10 mouse cellular contexts compared by ENCODE assay signal in the genomic region with DNA sequence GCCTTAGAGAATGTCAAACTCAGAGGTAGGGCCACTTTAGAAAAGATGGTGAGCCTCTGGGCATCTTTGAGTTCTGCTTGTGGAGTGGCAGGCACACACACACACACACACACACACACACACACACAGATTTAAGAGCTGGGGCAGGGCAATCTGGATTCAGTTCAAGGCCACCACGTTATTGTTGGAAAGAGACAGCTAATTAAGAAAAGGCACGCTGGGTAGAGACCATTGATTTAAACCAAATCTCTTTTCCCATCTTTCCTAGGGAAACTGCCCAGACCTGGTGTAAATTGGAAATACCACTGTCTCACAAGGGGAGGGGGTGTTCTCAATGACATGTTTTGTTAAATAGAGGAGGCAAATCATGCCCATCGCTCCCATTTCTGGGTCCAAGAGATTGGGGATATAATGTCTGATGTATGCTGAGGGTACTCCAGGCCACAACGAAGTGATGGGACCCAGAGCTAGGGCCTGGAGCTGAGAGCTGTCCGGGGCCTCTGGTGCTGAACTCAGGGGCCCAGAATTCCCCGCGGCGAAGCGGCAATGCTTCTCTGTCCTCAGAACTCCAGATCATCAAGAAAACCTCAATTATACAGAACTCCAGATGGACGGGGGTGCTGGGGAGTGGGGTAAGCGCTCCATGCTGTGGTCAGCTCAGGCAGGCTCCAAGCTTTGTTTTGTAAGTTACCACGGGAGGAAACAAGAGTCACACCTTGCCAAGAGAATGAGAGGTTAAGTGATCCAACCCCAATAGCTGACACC. TPM values are rescaled to one million over a fixed set of nuclear protein-coding genes. Genes with fewer than 3 reads are reported as not detected.
DNase-seq lines count a peak whose midpoint lies in the region; ATAC-seq and TF ChIP-seq lines count a peak whose summit lies in the region.
"Had no signal": no experiment of that assay in that cellular context is flagged by ENCODE, and none has a peak within 500 bp of the region (broad histone marks: within the 10 kb centered on the region; RNA-seq: fewer than 3 reads in every experiment).

No protein-coding gene starts in this region.

- peak overlapping the region; percentile 72 for H3K4me2 ChIP-seq in hindbrain, embryonic 13.5 days

- H3K4me3 ChIP-seq in hindbrain, embryonic 13.5 days: peak overlapping the region; percentile 76
- peak overlapping the region; percentile 63 for H3K4me3 ChIP-seq in olfactory bulb, adult 2 months (ENCODE audit: insufficient read depth, low read depth, low read length)

- peak overlapping the region; percentile 88; the same call in 1 of the 2 replicates for H3K27ac ChIP-seq in hindbrain, embryonic 13.5 days
- H3K27ac ChIP-seq in olfactory bulb, adult 2 months (ENCODE audit: insufficient read depth, low read depth, low read length): 0 out of 2 replicates have a peak overlapping the region, but pooled peaks have one; percentile 18

- peaks cover 64% of the 10 kb centered on the region for H3K4me1 ChIP-seq in hindbrain, embryonic 13.5 days (replicated peaks)
- H3K4me1 ChIP-seq in olfactory bulb, adult 2 months (ENCODE audit: control insufficient read depth, insufficient read depth, low read length): peaks cover 22% of the 10 kb centered on the region

- H3K9me3 ChIP-seq in hindbrain, embryonic 13.5 days: no peaks in the 10 kb centered on the region

- H3K27me3 ChIP-seq in hindbrain, embryonic 13.5 days: peaks cover 17% of the 10 kb centered on the region; the same call in 1 of the 2 replicates
- H3K27me3 ChIP-seq: CH12.LX had no signal

- peak overlapping the region; percentile 92 for H3K9ac ChIP-seq in hindbrain, embryonic 13.5 days

- TF ChIP-seq POLR2A in olfactory bulb, adult 2 months (IDR thresholded peaks at IDR 0.05; ENCODE audit: insufficient read depth, low read depth, low read length): no peak

- no peaks in the 10 kb centered on the region for H3K36me3 ChIP-seq in hindbrain, embryonic 13.5 days

- ATAC-seq in hindbrain, embryonic 13.5 days (ENCODE audit: low FRiP score): no peak

- no peak for TF ChIP-seq CTCF in olfactory bulb, adult 2 months (IDR thresholded peaks at IDR 0.05; ENCODE audit: insufficient read depth, low read depth, low read length)

- DNase-seq in heart, postnatal 14 days: peak; percentile 16 to 35
- DNase-seq in heart, postnatal 36 days: no peak
- peak; percentile 22 for DNase-seq in thymus, postnatal 4 days
- DNase-seq in thymus, postnatal 36 days: no peak
- no peak for DNase-seq in thymus, postnatal 25 days
- DNase-seq in spleen, adult 12 weeks (ENCODE audit: low spot score): no peak

- WGBS in hindbrain, embryonic 13.5 days: 4% methylated on average over 12 of the region's 12 CpGs
- 8% methylated on average over 12 of the region's 12 CpGs for WGBS in olfactory bulb, adult 2 months

- intact Hi-C loops in heart, postnatal 14 days (cut with DNase I): no loop called here
- intact Hi-C loops in heart, postnatal 36 days (cut with DNase I): no loop called here

RNA-seq across cellular contexts. Expression of gene Sez6l, which starts 1.7 kb away (rescaled TPM):
- total RNA-seq in heart, postnatal 14 days (2021): under 1 TPM; 0.36 to 0.41 TPM
- total RNA-seq in heart, postnatal 36 days (2021): under 1 TPM; 0.11 to 0.14 TPM
- 28.4 and 32.5 TPM in 2 replicates for polyA plus RNA-seq in hindbrain, embryonic 13.5 days (2015; fragmentation: Nextera tagmentation; extraction: Ambion mirVana)
- 99.7 TPM in 1 of 2 replicates, not detected in the other for polyA plus RNA-seq in olfactory bulb, adult 2 months (2012; ENCODE audit: insufficient read depth, insufficient read length, low replicate concordance, missing spikeins)
- total RNA-seq: CH12.LX; common myeloid progenitor, adult 5-6 weeks had no signal

Comparison
In these comparisons a context has a peak if more than half of its experiments do, and no peak if none do; other contexts are left out.
1. DNase-seq: peak in heart, postnatal 14 days (2 of 2) and thymus, postnatal 4 days (single experiment); none in heart, postnatal 36 days (0 of 2), thymus, postnatal 36 days (0 of 2), thymus, postnatal 25 days (single experiment) and spleen, adult 12 weeks (single experiment).